Mouse (Mus musculus) heart, embryonic 16.5 days (tissue): ENCODE data around the gene Mettl27. TPM values are rescaled to one million over a fixed set of nuclear protein-coding genes. Genes with fewer than 3 reads are reported as not detected.

ENCODE experiments used
- ATAC-seq: fragments of 200-750 bp; cut with Nextera tagmentation; replicated peaks from 2 replicates; pipeline ENCODE4 v1.8.0; 2017; ENCODE audit warnings: moderate number of reproducible peaks; ENCODE audit not compliant: insufficient read depth, low FRiP score; ENCODE audit errors: extremely low read depth
- H3K27ac ChIP-seq: fragments of 300-500 bp; sonication (generic); 2 replicates; pipeline ENCODE4 v1.5.1; 2014; ENCODE audit warnings: mild to moderate bottlenecking, low read length, control low read depth, moderate library complexity
- H3K27me3 ChIP-seq: fragments of 300-500 bp; sonication (generic); 2 replicates; pipeline ENCODE4 v1.6.1; 2014; ENCODE audit warnings: low read length, mixed read lengths; ENCODE audit not compliant: control insufficient read depth, insufficient read depth
- H3K36me3 ChIP-seq: fragments of 300-500 bp; sonication (generic); 2 replicates; pipeline ENCODE4 v1.6.1; 2014; ENCODE audit not compliant: control insufficient read depth, insufficient read depth
- H3K4me1 ChIP-seq: fragments of 300-500 bp; sonication (generic); 2 replicates; pipeline ENCODE4 v1.6.1; 2014; ENCODE audit warnings: low read length, mixed read lengths; ENCODE audit not compliant: control insufficient read depth, insufficient read depth
- H3K4me2 ChIP-seq: fragments of 300-500 bp; sonication (generic); 2 replicates; pipeline ENCODE4 v1.6.1; 2014; ENCODE audit warnings: low read depth, mild to moderate bottlenecking, control low read depth, low read length
- H3K4me3 ChIP-seq: fragments of 300-500 bp; sonication (generic); 2 replicates; pipeline ENCODE4 v1.5.1; 2014; ENCODE audit warnings: mild to moderate bottlenecking, control low read depth, low read length
- H3K9ac ChIP-seq: fragments of 300-500 bp; sonication (generic); 2 replicates; pipeline ENCODE4 v1.6.1; 2014; ENCODE audit warnings: low read length, control low read depth
- H3K9me3 ChIP-seq: fragments of 300-500 bp; sonication (generic); replicated peaks from 2 replicates; pipeline ENCODE4 v1.6.1; 2016; ENCODE audit warnings: low read length; ENCODE audit not compliant: control insufficient read depth
- WGBS: fragments of 180-500 bp; shearing (Covaris S2); extraction: QIAGEN DNeasy Blood & Tissue Kit; methylation state at CpG from one replicate; pipeline ENCODE4 v1.1.7; 2014; 5-methylcytosine and 5-hydroxymethylcytosine counted together
- polyA plus RNA-seq: library from polyadenylated mRNA; unstranded; fragments of >200 nt; fragmentation: Nextera tagmentation; extraction: Ambion mirVana; gene quantifications from 2 replicates; pipeline ENCODE4 v1.2.1, GENCODE M21; 2015

Gene Mettl27
- polyA plus RNA-seq, 1 experiment from 2014 or later: 9.1 TPM

DNA sequence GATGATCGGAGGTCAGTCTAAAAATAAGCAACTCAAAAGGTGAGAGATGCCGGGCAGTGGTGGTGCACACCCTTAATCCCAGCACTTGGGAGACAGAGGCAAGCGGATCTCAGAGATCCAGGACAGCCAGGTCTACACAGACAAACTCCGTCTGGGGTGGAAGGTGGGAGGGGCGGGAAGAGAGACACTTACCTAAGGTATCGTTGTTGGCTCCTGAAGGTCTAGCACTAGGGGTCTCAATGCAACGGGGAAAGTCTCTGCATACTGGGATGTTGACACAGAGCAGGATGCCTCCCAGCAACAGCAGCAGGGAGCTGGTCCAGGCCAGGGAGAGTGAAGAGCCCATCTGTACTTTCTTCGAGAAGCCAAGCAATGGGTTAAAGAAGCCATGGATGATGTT, 17.7 kb upstream of the Mettl27 start:
- no peak for ATAC-seq
- H3K4me2 ChIP-seq: no peak overlapping the region
- H3K9me3 ChIP-seq: peaks cover 6% of the 10 kb centered on the region
- 69% methylated on average over 8 of the region's 8 CpGs for WGBS
- no peak overlapping the region for H3K27ac ChIP-seq
- H3K4me3 ChIP-seq: no peak overlapping the region
- H3K27me3 ChIP-seq: no peaks in the 10 kb centered on the region
- H3K4me1 ChIP-seq: no peaks in the 10 kb centered on the region
- H3K36me3 ChIP-seq: no peaks in the 10 kb centered on the region
- H3K9ac ChIP-seq: no peak overlapping the region

DNA sequence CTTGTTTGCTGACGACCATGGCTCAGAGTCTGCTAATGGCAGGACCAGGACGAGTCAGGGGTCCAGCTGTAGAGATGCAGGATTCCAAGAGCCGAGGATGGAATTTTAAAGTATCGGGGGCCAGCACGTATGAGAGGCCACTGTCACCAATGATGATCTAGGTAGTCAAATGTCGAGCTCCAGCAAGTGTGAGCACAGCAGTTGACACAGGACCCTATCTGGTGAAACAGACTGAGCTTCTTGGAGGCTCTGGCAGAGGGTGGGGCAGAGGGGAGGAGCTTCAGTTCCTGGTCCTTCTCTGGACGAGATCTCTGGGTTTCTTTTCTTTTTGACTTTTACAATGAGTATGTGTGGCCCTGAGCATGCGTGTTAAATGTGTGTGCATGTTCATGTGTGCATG, 16.9 kb upstream of the Mettl27 start, which contains the start of gene Cldn13:
TSS of gene Cldn13 (minus strand) at position 216 of the 400 bp plus-strand sequence.
- H3K27me3 ChIP-seq: no peaks in the 10 kb centered on the region
- H3K9ac ChIP-seq: no peak within 1 kb of the TSS
- H3K4me2 ChIP-seq: no peak within 1 kb of the TSS
- no peaks in the 10 kb centered on the region for H3K36me3 ChIP-seq
- peaks cover 6% of the 10 kb centered on the region for H3K9me3 ChIP-seq
- no peak for ATAC-seq
- H3K27ac ChIP-seq: no peak within 1 kb of the TSS
- H3K4me3 ChIP-seq: no peak within 1 kb of the TSS
- WGBS: 75% methylated on average over 8 of the region's 8 CpGs
- H3K4me1 ChIP-seq: no peaks in the 10 kb centered on the region

DNA sequence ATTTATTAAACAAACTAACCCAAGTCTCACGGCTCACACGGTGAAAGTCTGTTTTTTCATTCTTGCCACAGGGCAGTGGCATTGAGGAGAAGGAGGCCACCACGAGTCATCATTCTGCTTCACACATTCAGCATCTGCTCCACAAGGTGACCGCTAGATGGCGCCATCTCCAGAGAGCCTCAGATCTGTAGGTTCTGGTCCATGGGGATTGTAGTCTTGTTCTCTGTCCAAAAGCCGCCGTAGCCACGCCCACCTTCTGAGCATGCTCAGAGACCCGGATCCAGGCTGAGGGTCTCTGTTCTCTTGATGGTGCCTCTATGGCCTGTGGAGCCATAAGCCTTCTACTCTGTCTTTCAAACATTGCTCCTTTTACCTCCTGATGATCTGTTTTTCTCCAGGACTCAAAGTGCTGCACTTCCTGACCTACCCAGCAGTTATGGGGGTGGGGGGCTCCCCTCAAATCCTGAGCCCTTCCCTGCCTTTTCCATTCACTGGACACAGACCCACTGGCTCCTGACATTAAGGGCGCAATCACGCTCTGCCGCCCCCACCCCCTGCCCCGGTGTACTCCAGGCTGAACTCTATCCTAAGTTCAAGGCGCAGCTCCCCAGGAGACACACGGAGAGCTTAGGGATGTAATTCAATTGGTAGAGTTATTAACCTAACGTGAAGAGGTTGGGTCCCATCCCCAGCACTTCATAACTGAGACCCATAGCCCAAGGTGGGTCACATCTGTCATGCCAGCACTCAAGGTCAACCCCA, 13.9 kb upstream of the Mettl27 start:
- Histone ChIP-seq H3K9ac (no peak overlapping the region), H3K4me1 (no peaks in the 10 kb centered on the region), H3K27ac (no peak overlapping the region), H3K4me2 (no peak overlapping the region), H3K36me3 (no peaks in the 10 kb centered on the region), H3K4me3 (no peak overlapping the region), H3K9me3 (peaks cover 3% of the 10 kb centered on the region), H3K27me3 (no peaks in the 10 kb centered on the region)
- no peak for ATAC-seq
- 48% methylated on average over 16 of the region's 16 CpGs for WGBS

DNA sequence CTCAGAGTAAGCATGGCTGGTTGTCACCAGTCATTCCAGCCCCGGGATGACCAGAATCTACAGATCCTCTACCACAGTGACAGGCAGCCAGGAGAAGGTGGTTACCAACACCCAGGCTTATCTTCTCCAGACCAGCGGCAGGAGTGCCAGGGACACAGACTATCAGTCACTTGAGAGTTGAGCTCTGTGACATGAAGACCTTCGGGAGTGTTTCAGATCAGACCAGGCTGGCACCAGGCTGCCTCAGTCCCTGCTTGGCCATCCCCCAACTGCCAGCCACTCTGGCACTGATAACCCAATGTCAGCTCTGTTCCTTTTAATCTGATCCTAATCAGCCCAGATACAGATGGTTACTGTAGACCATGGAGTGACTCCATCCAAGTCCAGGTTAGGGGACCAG, 13.1 kb upstream of the Mettl27 start:
- Histone ChIP-seq H3K27ac (no peak overlapping the region), H3K9me3 (peaks cover 3% of the 10 kb centered on the region), H3K9ac (no peak overlapping the region), H3K27me3 (no peaks in the 10 kb centered on the region), H3K4me3 (no peak overlapping the region), H3K4me2 (no peak overlapping the region), H3K4me1 (no peaks in the 10 kb centered on the region), H3K36me3 (no peaks in the 10 kb centered on the region)
- 46% methylated on average over 3 of the region's 3 CpGs for WGBS
- no peak for ATAC-seq

DNA sequence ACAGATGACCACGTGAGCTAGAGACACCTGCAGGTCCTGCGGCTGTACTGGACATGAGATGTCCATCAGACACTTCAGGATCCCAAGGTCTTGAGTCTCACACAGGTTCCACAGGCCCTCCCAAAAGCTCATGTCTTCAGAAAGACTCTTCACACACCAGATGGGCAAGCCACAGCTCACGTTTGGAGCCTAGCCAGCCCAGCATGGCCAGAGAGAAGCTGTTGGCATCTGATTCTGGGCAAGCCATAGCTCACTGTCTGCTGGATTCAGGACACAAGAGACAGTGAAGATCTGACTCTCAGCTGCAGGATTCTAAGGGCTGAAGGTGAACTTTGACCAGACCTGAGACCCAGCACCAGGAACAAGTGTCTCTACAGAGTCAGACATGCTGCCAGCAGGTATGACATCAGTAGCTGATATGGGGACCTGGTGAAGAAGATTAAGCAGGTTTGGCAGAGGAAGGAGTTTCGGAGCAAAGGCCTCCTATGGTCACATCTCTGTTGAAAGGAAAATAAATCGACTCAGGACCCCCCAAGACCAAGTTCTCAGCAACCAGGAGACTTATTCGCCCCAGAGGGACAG, 12.0 kb upstream of the Mettl27 start:
- Histone ChIP-seq H3K9me3 (peaks cover 3% of the 10 kb centered on the region), H3K4me3 (no peak overlapping the region), H3K9ac (no peak overlapping the region), H3K4me2 (no peak overlapping the region), H3K4me1 (no peaks in the 10 kb centered on the region), H3K36me3 (no peaks in the 10 kb centered on the region), H3K27ac (no peak overlapping the region), H3K27me3 (no peaks in the 10 kb centered on the region)
- WGBS: 72% methylated on average over 6 of the region's 6 CpGs
- ATAC-seq: no peak

DNA sequence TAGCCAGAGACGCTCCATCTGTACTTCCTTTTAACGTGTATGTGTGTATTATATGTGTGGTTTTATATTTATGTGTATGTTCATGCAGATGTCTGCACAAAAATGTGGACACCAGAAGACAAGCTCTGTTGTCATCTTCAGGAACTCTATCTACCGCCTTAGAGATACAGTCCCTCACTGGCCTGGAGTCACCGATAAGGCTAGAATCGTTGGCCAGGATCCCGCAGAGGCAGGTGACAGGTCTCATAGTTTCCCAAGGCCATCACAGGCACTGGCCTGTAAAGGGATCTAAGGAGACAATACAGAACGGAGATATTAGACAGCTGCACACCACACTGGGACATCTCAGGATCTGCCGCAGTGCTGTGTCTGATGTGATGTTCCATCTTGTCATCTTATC, 11.1 kb upstream of the Mettl27 start:
- Histone ChIP-seq H3K4me2 (no peak overlapping the region), H3K4me1 (no peaks in the 10 kb centered on the region), H3K4me3 (no peak overlapping the region), H3K9me3 (peaks cover 3% of the 10 kb centered on the region), H3K36me3 (no peaks in the 10 kb centered on the region), H3K27me3 (no peaks in the 10 kb centered on the region), H3K27ac (no peak overlapping the region), H3K9ac (no peak overlapping the region)
- WGBS: 79% methylated on average over 8 of the region's 8 CpGs
- no peak for ATAC-seq

DNA sequence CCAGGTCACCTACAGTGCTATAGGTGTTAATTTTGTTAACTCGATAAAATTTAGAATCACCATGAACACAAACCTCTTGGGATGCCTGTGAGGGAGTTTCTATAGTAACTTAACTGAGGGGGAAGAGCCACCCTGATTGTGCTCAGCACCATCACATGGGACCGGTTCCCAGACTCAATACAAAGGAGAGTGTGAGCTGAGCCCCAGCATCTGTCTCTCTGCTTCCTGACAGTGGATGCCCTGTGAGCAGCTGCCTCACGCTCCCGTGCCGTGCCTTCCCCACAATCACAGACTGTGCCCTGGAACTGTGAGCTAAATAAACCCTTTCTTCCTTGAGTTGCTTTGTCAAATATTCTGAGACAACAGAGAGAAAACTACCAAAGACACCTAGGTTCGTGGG, 9.0 kb upstream of the Mettl27 start:
- Histone ChIP-seq H3K4me1 (no peaks in the 10 kb centered on the region), H3K27me3 (no peaks in the 10 kb centered on the region), H3K27ac (no peak overlapping the region), H3K9ac (no peak overlapping the region), H3K4me3 (no peak overlapping the region), H3K36me3 (no peaks in the 10 kb centered on the region), H3K9me3 (no peaks in the 10 kb centered on the region), H3K4me2 (no peak overlapping the region)
- no peak for ATAC-seq
- 63% methylated on average over 6 of the region's 6 CpGs for WGBS

DNA sequence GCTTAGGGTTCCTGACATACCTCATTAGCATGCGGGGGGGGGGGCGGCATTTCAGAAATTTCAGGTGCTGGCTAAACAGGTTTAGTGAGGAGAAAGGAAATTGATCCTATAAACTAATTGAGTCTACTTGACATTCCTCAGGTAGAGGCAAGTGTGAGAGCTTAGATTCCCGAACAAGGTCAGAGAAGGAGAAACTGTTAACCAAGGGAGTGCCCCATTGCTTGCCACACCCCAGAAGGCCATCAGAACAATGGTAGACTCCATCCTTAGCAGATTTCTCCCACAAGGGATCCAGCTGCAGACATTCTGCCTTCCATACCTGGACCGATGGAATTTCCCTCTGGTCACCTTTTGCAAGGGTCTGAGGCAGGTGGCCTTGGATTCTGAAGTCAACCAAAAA, 5.4 kb upstream of the Mettl27 start:
- 73% methylated on average over 4 of the region's 4 CpGs for WGBS
- Histone ChIP-seq H3K9me3 (no peaks in the 10 kb centered on the region), H3K4me1 (no peaks in the 10 kb centered on the region), H3K27me3 (no peaks in the 10 kb centered on the region), H3K36me3 (no peaks in the 10 kb centered on the region), H3K4me2 (no peak overlapping the region), H3K4me3 (no peak overlapping the region), H3K9ac (no peak overlapping the region), H3K27ac (no peak overlapping the region)
- no peak for ATAC-seq

DNA sequence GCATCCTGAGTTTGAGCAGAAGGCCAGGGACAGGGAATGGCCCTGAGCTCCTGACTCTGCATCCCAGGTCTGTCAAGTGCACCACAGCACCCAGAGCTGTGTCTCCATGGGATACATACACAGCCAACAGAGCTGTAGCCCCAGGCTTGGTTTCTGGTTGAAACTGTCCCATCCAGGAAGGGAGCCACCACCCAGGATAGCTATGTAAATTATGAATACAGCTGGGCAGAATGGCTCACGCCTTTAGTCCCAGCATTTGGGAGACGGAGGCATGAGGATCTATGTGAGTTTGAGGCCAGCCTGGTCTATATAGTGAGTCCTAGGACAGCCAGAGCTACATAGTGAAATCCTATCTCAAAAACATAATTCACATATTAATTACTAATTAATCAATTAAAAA, 2.2 kb upstream of the Mettl27 start:
- Histone ChIP-seq H3K9me3 (no peaks in the 10 kb centered on the region), H3K9ac (no peak overlapping the region), H3K36me3 (no peaks in the 10 kb centered on the region), H3K4me2 (no peak overlapping the region), H3K4me1 (peaks cover 5% of the 10 kb centered on the region; the same call in 1 of the 2 replicates), H3K27ac (no peak overlapping the region), H3K4me3 (no peak overlapping the region), H3K27me3 (no peaks in the 10 kb centered on the region)
- no peak for ATAC-seq
- whole genome bisulfite sequencing: 85% methylated on average over 2 of the region's 2 CpGs
